Mouse (Mus musculus): ENCODE results near the gene Slc39a10.
"Not testable (repeated sequence)": the region's sequence is repeated elsewhere in the genome, so short reads cannot be mapped to it uniquely, and the experiment has no call there.

Gene Slc39a10

GRCm38 (mm10) chr1:46770077-46770695 is 122.5 kb downstream of the Slc39a10 start:
- not testable (repeated sequence) for DNase-seq (ENCODE audit: low spot score in 2 of 2)

GRCm38 (mm10) chr1:46769318-46769717 is 123.3 kb downstream of the Slc39a10 start:
- not testable (repeated sequence) for DNase-seq (ENCODE audit: low spot score in 2 of 2)

- DNase-seq (ENCODE audit: low spot score in 2 of 2) = not testable (repeated sequence)
Measured at GRCm38 (mm10) chr1:46764600-46764999, 128.1 kb downstream of the Slc39a10 start.
